Mouse (Mus musculus): Measurements from ENCODE around the gene Fcgr4. TPM values are rescaled to one million over a fixed set of nuclear protein-coding genes. Genes with fewer than 3 reads are reported as not detected.
"Not testable (repeated sequence)": the region's sequence is repeated elsewhere in the genome, so short reads cannot be mapped to it uniquely, and the experiment has no call there.

Fcgr4 gene
- polyA plus RNA-seq, 1 experiment from 2014 or later: 0.14 TPM

- ATAC-seq; H3K9ac ChIP-seq (ENCODE audit: low read depth, low read length); H3K4me2 ChIP-seq (ENCODE audit: low read length); H3K4me1 ChIP-seq (ENCODE audit: control insufficient read depth, insufficient read depth, low read length); H3K27ac ChIP-seq (ENCODE audit: low read length); H3K4me3 ChIP-seq (ENCODE audit: low read depth, low read length); H3K9me3 ChIP-seq (replicated peaks; ENCODE audit: control insufficient read depth, low read length, poor library complexity, severe bottlenecking); H3K27me3 ChIP-seq (ENCODE audit: control insufficient read depth, insufficient read depth, low read depth, low read length); H3K36me3 ChIP-seq (ENCODE audit: control insufficient read depth, insufficient read depth, low read length): not testable (repeated sequence)
- WGBS: 74% methylated on average over 1 of the region's 1 CpGs
These were observed 37.0 kb upstream of the Fcgr4 start for GRCm38 (mm10) chr1:170981679-170982078.

- 85% methylated on average over 2 of the region's 2 CpGs for WGBS
- ATAC-seq: no peak
- H3K4me3 ChIP-seq (ENCODE audit: low read depth, low read length): no peak overlapping the region
- H3K27ac ChIP-seq (ENCODE audit: low read length): no peak overlapping the region
- H3K27me3 ChIP-seq (ENCODE audit: control insufficient read depth, insufficient read depth, low read depth, low read length): no peaks in the 10 kb centered on the region
- no peaks in the 10 kb centered on the region for H3K9me3 ChIP-seq (replicated peaks; ENCODE audit: control insufficient read depth, low read length, poor library complexity, severe bottlenecking)
- H3K9ac ChIP-seq (ENCODE audit: low read depth, low read length): no peak overlapping the region
- no peaks in the 10 kb centered on the region for H3K36me3 ChIP-seq (ENCODE audit: control insufficient read depth, insufficient read depth, low read length)
- H3K4me1 ChIP-seq (ENCODE audit: control insufficient read depth, insufficient read depth, low read length): no peaks in the 10 kb centered on the region
- no peak overlapping the region for H3K4me2 ChIP-seq (ENCODE audit: low read length)
These were observed 36.4 kb upstream of the Fcgr4 start for GRCm38 (mm10) chr1:170982301-170982700.

- Histone ChIP-seq H3K27ac (ENCODE audit: low read length) (no peak overlapping the region), H3K9ac (ENCODE audit: low read depth, low read length) (no peak overlapping the region), H3K4me1 (ENCODE audit: control insufficient read depth, insufficient read depth, low read length) (no peaks in the 10 kb centered on the region), H3K9me3 (replicated peaks; ENCODE audit: control insufficient read depth, low read length, poor library complexity, severe bottlenecking) (no peaks in the 10 kb centered on the region), H3K4me3 (ENCODE audit: low read depth, low read length) (no peak overlapping the region), H3K27me3 (ENCODE audit: control insufficient read depth, insufficient read depth, low read depth, low read length) (no peaks in the 10 kb centered on the region), H3K4me2 (ENCODE audit: low read length) (no peak overlapping the region), H3K36me3 (ENCODE audit: control insufficient read depth, insufficient read depth, low read length) (no peaks in the 10 kb centered on the region)
- WGBS: 84% methylated on average over 4 of the region's 4 CpGs
- no peak for ATAC-seq
These were observed 35.7 kb upstream of the Fcgr4 start for GRCm38 (mm10) chr1:170983066-170983465.

- no peak overlapping the region for H3K4me3 ChIP-seq (ENCODE audit: low read depth, low read length)
- H3K4me1 ChIP-seq (ENCODE audit: control insufficient read depth, insufficient read depth, low read length): no peaks in the 10 kb centered on the region
- H3K27me3 ChIP-seq (ENCODE audit: control insufficient read depth, insufficient read depth, low read depth, low read length): no peaks in the 10 kb centered on the region
- H3K9ac ChIP-seq (ENCODE audit: low read depth, low read length): no peak overlapping the region
- H3K27ac ChIP-seq (ENCODE audit: low read length): no peak overlapping the region
- WGBS: 88% methylated on average over 3 of the region's 3 CpGs
- ATAC-seq: no peak
- H3K36me3 ChIP-seq (ENCODE audit: control insufficient read depth, insufficient read depth, low read length): no peaks in the 10 kb centered on the region
- no peaks in the 10 kb centered on the region for H3K9me3 ChIP-seq (replicated peaks; ENCODE audit: control insufficient read depth, low read length, poor library complexity, severe bottlenecking)
- H3K4me2 ChIP-seq (ENCODE audit: low read length): no peak overlapping the region
These were observed 33.6 kb upstream of the Fcgr4 start for GRCm38 (mm10) chr1:170985092-170985491.

- 86% methylated on average over 5 of the region's 5 CpGs for WGBS
These were observed 32.9 kb upstream of the Fcgr4 start for GRCm38 (mm10) chr1:170985861-170986260.

GRCm38 (mm10) chr1:170989656-170990055 lies 29.1 kb upstream of the Fcgr4 start:
- no peak overlapping the region for H3K27ac ChIP-seq (ENCODE audit: low read length)
- no peaks in the 10 kb centered on the region for H3K9me3 ChIP-seq (replicated peaks; ENCODE audit: control insufficient read depth, low read length, poor library complexity, severe bottlenecking)
- WGBS: 76% methylated on average over 9 of the region's 9 CpGs
- no peak overlapping the region for H3K4me3 ChIP-seq (ENCODE audit: low read depth, low read length)
- no peak for ATAC-seq
- H3K4me2 ChIP-seq (ENCODE audit: low read length): no peak overlapping the region
- no peaks in the 10 kb centered on the region for H3K36me3 ChIP-seq (ENCODE audit: control insufficient read depth, insufficient read depth, low read length)
- no peaks in the 10 kb centered on the region for H3K27me3 ChIP-seq (ENCODE audit: control insufficient read depth, insufficient read depth, low read depth, low read length)
- H3K9ac ChIP-seq (ENCODE audit: low read depth, low read length): no peak overlapping the region
- H3K4me1 ChIP-seq (ENCODE audit: control insufficient read depth, insufficient read depth, low read length): no peaks in the 10 kb centered on the region

More at GRCm38 (mm10) chr1:170985861-170986260, 32.9 kb upstream of the Fcgr4 start:
- Histone ChIP-seq H3K27me3 (ENCODE audit: control insufficient read depth, insufficient read depth, low read depth, low read length) (no peaks in the 10 kb centered on the region), H3K36me3 (ENCODE audit: control insufficient read depth, insufficient read depth, low read length) (no peaks in the 10 kb centered on the region), H3K9me3 (replicated peaks; ENCODE audit: control insufficient read depth, low read length, poor library complexity, severe bottlenecking) (no peaks in the 10 kb centered on the region), H3K27ac (ENCODE audit: low read length) (no peak overlapping the region), H3K4me3 (ENCODE audit: low read depth, low read length) (no peak overlapping the region), H3K4me2 (ENCODE audit: low read length) (no peak overlapping the region), H3K9ac (ENCODE audit: low read depth, low read length) (no peak overlapping the region), H3K4me1 (ENCODE audit: control insufficient read depth, insufficient read depth, low read length) (no peaks in the 10 kb centered on the region)
- ATAC-seq: no peak

GRCm38 (mm10) chr1:170992550-170992949 lies 26.2 kb upstream of the Fcgr4 start:
- no peak overlapping the region for H3K4me3 ChIP-seq (ENCODE audit: low read depth, low read length)
- no peak for ATAC-seq
- WGBS: 67% methylated on average over 5 of the region's 5 CpGs
- H3K9ac ChIP-seq (ENCODE audit: low read depth, low read length): no peak overlapping the region
- H3K9me3 ChIP-seq (replicated peaks; ENCODE audit: control insufficient read depth, low read length, poor library complexity, severe bottlenecking): no peaks in the 10 kb centered on the region
- no peak overlapping the region for H3K27ac ChIP-seq (ENCODE audit: low read length)
- no peak overlapping the region for H3K4me2 ChIP-seq (ENCODE audit: low read length)
- no peaks in the 10 kb centered on the region for H3K36me3 ChIP-seq (ENCODE audit: control insufficient read depth, insufficient read depth, low read length)
- no peaks in the 10 kb centered on the region for H3K4me1 ChIP-seq (ENCODE audit: control insufficient read depth, insufficient read depth, low read length)
- no peaks in the 10 kb centered on the region for H3K27me3 ChIP-seq (ENCODE audit: control insufficient read depth, insufficient read depth, low read depth, low read length)

- H3K27ac ChIP-seq (ENCODE audit: low read length): no peak overlapping the region
- H3K4me3 ChIP-seq (ENCODE audit: low read depth, low read length): no peak overlapping the region
- no peak for ATAC-seq
- H3K9ac ChIP-seq (ENCODE audit: low read depth, low read length): no peak overlapping the region
- WGBS: 82% methylated on average over 3 of the region's 3 CpGs
- H3K27me3 ChIP-seq (ENCODE audit: control insufficient read depth, insufficient read depth, low read depth, low read length): no peaks in the 10 kb centered on the region
- no peaks in the 10 kb centered on the region for H3K36me3 ChIP-seq (ENCODE audit: control insufficient read depth, insufficient read depth, low read length)
- no peaks in the 10 kb centered on the region for H3K9me3 ChIP-seq (replicated peaks; ENCODE audit: control insufficient read depth, low read length, poor library complexity, severe bottlenecking)
- H3K4me2 ChIP-seq (ENCODE audit: low read length): no peak overlapping the region
- H3K4me1 ChIP-seq (ENCODE audit: control insufficient read depth, insufficient read depth, low read length): no peaks in the 10 kb centered on the region
These were observed 22.7 kb upstream of the Fcgr4 start for GRCm38 (mm10) chr1:170996034-170996433.

- H3K4me3 ChIP-seq (ENCODE audit: low read depth, low read length): no peak overlapping the region
- H3K36me3 ChIP-seq (ENCODE audit: control insufficient read depth, insufficient read depth, low read length): no peaks in the 10 kb centered on the region
- H3K9ac ChIP-seq (ENCODE audit: low read depth, low read length): no peak overlapping the region
- no peaks in the 10 kb centered on the region for H3K4me1 ChIP-seq (ENCODE audit: control insufficient read depth, insufficient read depth, low read length)
- H3K9me3 ChIP-seq (replicated peaks; ENCODE audit: control insufficient read depth, low read length, poor library complexity, severe bottlenecking): no peaks in the 10 kb centered on the region
- no peak overlapping the region for H3K27ac ChIP-seq (ENCODE audit: low read length)
- H3K4me2 ChIP-seq (ENCODE audit: low read length): no peak overlapping the region
- 48% methylated on average over 3 of the region's 3 CpGs for whole genome bisulfite sequencing
- no peaks in the 10 kb centered on the region for H3K27me3 ChIP-seq (ENCODE audit: control insufficient read depth, insufficient read depth, low read depth, low read length)
- ATAC-seq: no peak
These were observed 22.0 kb upstream of the Fcgr4 start for GRCm38 (mm10) chr1:170996753-170997152.

Measured in midbrain, embryonic 16.5 days (tissue).